19 mouse cellular contexts compared by ENCODE assay signal in genomic region chr4:137134553-137134952, GRCm38 (mm10).
A peak's percentile ranks its signal among the peaks of the same experiment; 100 is the strongest.
DNase-seq lines count a peak whose midpoint lies in the region; ATAC-seq lines count a peak whose summit lies in the region.
"Had no signal": no experiment of that assay in that cellular context is flagged by ENCODE, and none has a peak within 500 bp of the region (broad histone marks: within the 10 kb centered on the region; RNA-seq: fewer than 3 reads in every experiment).

No protein-coding gene starts in this region.

- H3K4me1 ChIP-seq in forebrain, embryonic 13.5 days, result peaks cover 15% of the 10 kb centered on the region
- H3K4me1 ChIP-seq in forebrain, embryonic 10.5 days, result peaks cover 18% of the 10 kb centered on the region
- peaks cover 42% of the 10 kb centered on the region for H3K4me1 ChIP-seq in kidney, embryonic 14.5 days (ENCODE audit: control insufficient read depth, insufficient read depth, low read length)
- H3K4me1 ChIP-seq in neural tube, embryonic 13.5 days (replicated peaks), result peaks cover 41% of the 10 kb centered on the region
- peaks cover 15% of the 10 kb centered on the region for H3K4me1 ChIP-seq in neural tube, embryonic 15.5 days

- no peak overlapping the region for H3K4me3 ChIP-seq in forebrain, embryonic 13.5 days
- H3K4me3 ChIP-seq in forebrain, embryonic 10.5 days, result no peak overlapping the region
- H3K4me3 ChIP-seq in kidney, embryonic 14.5 days (ENCODE audit: low read length), result no peak overlapping the region
- H3K4me3 ChIP-seq in neural tube, embryonic 13.5 days, result no peak overlapping the region
- H3K4me3 ChIP-seq in neural tube, embryonic 15.5 days (replicated peaks), result no peak overlapping the region
- H3K4me3 ChIP-seq: erythroblast, embryonic 14.5 days; heart, embryonic 10.5 days; hindbrain, embryonic 12.5 days had no signal

- no peak for DNase-seq in forebrain, embryonic 10.5 days (ENCODE audit: extremely low spot score, low spot score)
- DNase-seq in kidney, postnatal 14 days, result no peak
- DNase-seq in natural killer cell, adult 2 months (ENCODE audit: low spot score in 2 of 2), result no peak
- DNase-seq: cerebellum, adult 18-20 months; cerebellum, adult 9-11 months; cerebellum, postnatal 36 days; gastrocnemius, postnatal 10 days had no signal

- WGBS in forebrain, embryonic 13.5 days, result 41% methylated on average over 5 of the region's 5 CpGs
- 60% methylated on average over 5 of the region's 5 CpGs for WGBS in forebrain, embryonic 10.5 days
- WGBS in kidney, embryonic 14.5 days, result 54% methylated on average over 5 of the region's 5 CpGs
- 48% methylated on average over 5 of the region's 5 CpGs for WGBS in neural tube, embryonic 13.5 days
- WGBS in neural tube, embryonic 15.5 days, result 43% methylated on average over 5 of the region's 5 CpGs

- no peak for ATAC-seq in forebrain, embryonic 13.5 days
- ATAC-seq in kidney, embryonic 14.5 days (ENCODE audit: low FRiP score, low TSS enrichment), result no peak
- no peak for ATAC-seq in neural tube, embryonic 13.5 days (ENCODE audit: low read depth)
- ATAC-seq in neural tube, embryonic 15.5 days (ENCODE audit: low FRiP score), result no peak
- ATAC-seq: activated CD4-positive, CD25-positive, alpha-beta regulatory T cell, adult 4 months; hindbrain, embryonic 16.5 days; inflammation-experienced regulatory T-cells, adult 6 months; intestine, postnatal 0 days; Patski had no signal

- H3K27me3 ChIP-seq in forebrain, embryonic 13.5 days, result 0 out of 2 replicates have a peak, but pooled peaks cover 3% of the 10 kb centered on the region
- H3K27me3 ChIP-seq in forebrain, embryonic 10.5 days (ENCODE audit: poor library complexity, severe bottlenecking), result no peaks in the 10 kb centered on the region
- H3K27me3 ChIP-seq in kidney, embryonic 14.5 days (ENCODE audit: control insufficient read depth, insufficient read depth, low read length), result no peaks in the 10 kb centered on the region; the same call in 1 of the 2 replicates
- peaks cover under 1% of the 10 kb centered on the region; the same call in 1 of the 2 replicates for H3K27me3 ChIP-seq in neural tube, embryonic 13.5 days
- H3K27me3 ChIP-seq in neural tube, embryonic 15.5 days (replicated peaks), result no peaks in the 10 kb centered on the region
- H3K27me3 ChIP-seq: hindbrain, embryonic 12.5 days; Patski had no signal

- H3K9ac ChIP-seq in forebrain, embryonic 13.5 days, result no peak overlapping the region
- H3K9ac ChIP-seq in kidney, embryonic 14.5 days (ENCODE audit: low read depth, low read length), result no peak overlapping the region
- H3K9ac ChIP-seq in neural tube, embryonic 13.5 days, result no peak overlapping the region
- H3K9ac ChIP-seq in neural tube, embryonic 15.5 days (replicated peaks), result no peak overlapping the region
- H3K9ac ChIP-seq: hindbrain, embryonic 12.5 days had no signal

- no peaks in the 10 kb centered on the region for H3K9me3 ChIP-seq in forebrain, embryonic 13.5 days (replicated peaks)
- no peaks in the 10 kb centered on the region for H3K9me3 ChIP-seq in forebrain, embryonic 10.5 days
- H3K9me3 ChIP-seq in kidney, embryonic 14.5 days (ENCODE audit: control insufficient read depth, low read length), result no peaks in the 10 kb centered on the region
- no peaks in the 10 kb centered on the region for H3K9me3 ChIP-seq in neural tube, embryonic 13.5 days
- H3K9me3 ChIP-seq in neural tube, embryonic 15.5 days (replicated peaks), result no peaks in the 10 kb centered on the region
- H3K9me3 ChIP-seq: heart, embryonic 10.5 days; hindbrain, embryonic 12.5 days had no signal

- no peaks in the 10 kb centered on the region for H3K36me3 ChIP-seq in forebrain, embryonic 13.5 days (ENCODE audit: poor library complexity, severe bottlenecking)
- no peaks in the 10 kb centered on the region for H3K36me3 ChIP-seq in forebrain, embryonic 10.5 days (replicated peaks)
- no peaks in the 10 kb centered on the region for H3K36me3 ChIP-seq in kidney, embryonic 14.5 days (ENCODE audit: control insufficient read depth, insufficient read depth, low read length)
- H3K36me3 ChIP-seq in neural tube, embryonic 13.5 days, result no peaks in the 10 kb centered on the region
- no peaks in the 10 kb centered on the region for H3K36me3 ChIP-seq in neural tube, embryonic 15.5 days
- H3K36me3 ChIP-seq: heart, embryonic 10.5 days; hindbrain, embryonic 12.5 days had no signal

- no peak overlapping the region for H3K4me2 ChIP-seq in forebrain, embryonic 13.5 days
- H3K4me2 ChIP-seq in kidney, embryonic 14.5 days (replicated peaks; ENCODE audit: low read depth, low read length), result no peak overlapping the region
- H3K4me2 ChIP-seq in neural tube, embryonic 13.5 days, result no peak overlapping the region
- H3K4me2 ChIP-seq in neural tube, embryonic 15.5 days, result no peak overlapping the region
- H3K4me2 ChIP-seq: hindbrain, embryonic 12.5 days had no signal

- peak overlapping the region; percentile 40 for H3K27ac ChIP-seq in forebrain, embryonic 13.5 days
- no peak overlapping the region for H3K27ac ChIP-seq in forebrain, embryonic 10.5 days
- peak overlapping the region; percentile 42; the same call in 1 of the 2 replicates for H3K27ac ChIP-seq in kidney, embryonic 14.5 days (ENCODE audit: low read depth, low read length)
- H3K27ac ChIP-seq in neural tube, embryonic 13.5 days (replicated peaks), result peak overlapping the region; percentile 59
- no peak overlapping the region for H3K27ac ChIP-seq in neural tube, embryonic 15.5 days (replicated peaks)
- H3K27ac ChIP-seq: heart, embryonic 10.5 days; hindbrain, embryonic 12.5 days had no signal

Comparison
In these comparisons a context has a peak if more than half of its experiments do, and no peak if none do; other contexts are left out.
1. H3K27ac ChIP-seq: peak in forebrain, embryonic 13.5 days (single experiment), kidney, embryonic 14.5 days (single experiment) and neural tube, embryonic 13.5 days (single experiment); none in forebrain, embryonic 10.5 days (single experiment) and neural tube, embryonic 15.5 days (single experiment).